Mouse (Mus musculus): Measurements from ENCODE around the gene Tnrc6b. TPM values are rescaled to one million over a fixed set of nuclear protein-coding genes. Genes with fewer than 3 reads are reported as not detected.

Tnrc6b gene
- total and polyA plus RNA-seq, 2 experiments = 7.3 to 18.2 TPM

GRCm38 (mm10) chr15:80787746-80788145 lies 76.6 kb downstream of the Tnrc6b start:
- no peak overlapping the region for H3K4me3 ChIP-seq (ENCODE audit: insufficient read depth, low read depth, low read length)
- DNase-seq (ENCODE audit: extremely low read depth, low read depth, low spot score) = no peak
- H3K36me3 ChIP-seq (ENCODE audit: control insufficient read depth, insufficient read depth, low read length) = peaks cover 6% of the 10 kb centered on the region; the same call in 1 of the 2 replicates
- no peak overlapping the region for H3K9ac ChIP-seq (ENCODE audit: low read depth, low read length)
- TF ChIP-seq POLR2A (IDR thresholded peaks at IDR 0.05; ENCODE audit: extremely low read depth, insufficient read depth, low read length) = no peak
- TF ChIP-seq CTCF (IDR thresholded peaks at IDR 0.05; ENCODE audit: low read depth, low read length) = no peak
- H3K27me3 ChIP-seq (ENCODE audit: control insufficient read depth, insufficient read depth, low read length) = no peaks in the 10 kb centered on the region
- H3K27ac ChIP-seq (replicated peaks; ENCODE audit: insufficient read depth, low read depth, low read length) = no peak overlapping the region
- H3K79me2 ChIP-seq (ENCODE audit: control insufficient read depth, insufficient read depth, low read length) = peaks cover 11% of the 10 kb centered on the region
- H3K4me1 ChIP-seq (ENCODE audit: control insufficient read depth, insufficient read depth, low read length) = peaks cover 1% of the 10 kb centered on the region; the same call in 1 of the 2 replicates
- 90% methylated on average over 4 of the region's 4 CpGs for WGBS

GRCm38 (mm10) chr15:80792556-80792955 lies 81.4 kb downstream of the Tnrc6b start:
- no peak overlapping the region for H3K27ac ChIP-seq (replicated peaks; ENCODE audit: insufficient read depth, low read depth, low read length)
- DNase-seq (ENCODE audit: extremely low read depth, low read depth, low spot score) = no peak
- H3K79me2 ChIP-seq (ENCODE audit: control insufficient read depth, insufficient read depth, low read length) = peaks cover 12% of the 10 kb centered on the region
- H3K9ac ChIP-seq (ENCODE audit: low read depth, low read length) = no peak overlapping the region
- peaks cover 3% of the 10 kb centered on the region; the same call in 1 of the 2 replicates for H3K4me1 ChIP-seq (ENCODE audit: control insufficient read depth, insufficient read depth, low read length)
- no peak for TF ChIP-seq CTCF (IDR thresholded peaks at IDR 0.05; ENCODE audit: low read depth, low read length)
- TF ChIP-seq POLR2A (IDR thresholded peaks at IDR 0.05; ENCODE audit: extremely low read depth, insufficient read depth, low read length) = no peak
- H3K27me3 ChIP-seq (ENCODE audit: control insufficient read depth, insufficient read depth, low read length) = no peaks in the 10 kb centered on the region
- 80% methylated on average over 3 of the region's 3 CpGs for WGBS
- H3K36me3 ChIP-seq (ENCODE audit: control insufficient read depth, insufficient read depth, low read length) = peaks cover 3% of the 10 kb centered on the region; the same call in 1 of the 2 replicates
- no peak overlapping the region for H3K4me3 ChIP-seq (ENCODE audit: insufficient read depth, low read depth, low read length)

GRCm38 (mm10) chr15:80795076-80795475 lies 84.0 kb downstream of the Tnrc6b start:
- 43% methylated on average over 1 of the region's 1 CpGs for WGBS
- H3K27ac ChIP-seq (replicated peaks; ENCODE audit: insufficient read depth, low read depth, low read length) = no peak overlapping the region
- H3K4me1 ChIP-seq (ENCODE audit: control insufficient read depth, insufficient read depth, low read length) = peaks cover 6% of the 10 kb centered on the region; the same call in 1 of the 2 replicates
- H3K79me2 ChIP-seq (ENCODE audit: control insufficient read depth, insufficient read depth, low read length) = peaks cover 12% of the 10 kb centered on the region; the same call in 1 of the 2 replicates
- no peak overlapping the region for H3K4me3 ChIP-seq (ENCODE audit: insufficient read depth, low read depth, low read length)
- peak; percentile 63 for DNase-seq (ENCODE audit: extremely low read depth, low read depth, low spot score)
- H3K9ac ChIP-seq (ENCODE audit: low read depth, low read length) = no peak overlapping the region
- H3K27me3 ChIP-seq (ENCODE audit: control insufficient read depth, insufficient read depth, low read length) = no peaks in the 10 kb centered on the region
- TF ChIP-seq POLR2A (IDR thresholded peaks at IDR 0.05; ENCODE audit: extremely low read depth, insufficient read depth, low read length) (no peak), CTCF (IDR thresholded peaks at IDR 0.05; ENCODE audit: low read depth, low read length) (no peak)
- H3K36me3 ChIP-seq (ENCODE audit: control insufficient read depth, insufficient read depth, low read length) = peaks cover 3% of the 10 kb centered on the region; the same call in 1 of the 2 replicates

GRCm38 (mm10) chr15:80797757-80798156 lies 86.6 kb downstream of the Tnrc6b start:
- H3K36me3 ChIP-seq (ENCODE audit: control insufficient read depth, insufficient read depth, low read length) = no peaks in the 10 kb centered on the region
- peak; percentile 53 for DNase-seq (ENCODE audit: extremely low read depth, low read depth, low spot score)
- H3K4me3 ChIP-seq (ENCODE audit: insufficient read depth, low read depth, low read length) = no peak overlapping the region
- WGBS = 7% methylated on average over 6 of the region's 6 CpGs
- no peaks in the 10 kb centered on the region for H3K27me3 ChIP-seq (ENCODE audit: control insufficient read depth, insufficient read depth, low read length)
- peaks cover 11% of the 10 kb centered on the region; the same call in 1 of the 2 replicates for H3K79me2 ChIP-seq (ENCODE audit: control insufficient read depth, insufficient read depth, low read length)
- TF ChIP-seq POLR2A (IDR thresholded peaks at IDR 0.05; ENCODE audit: extremely low read depth, insufficient read depth, low read length) = no peak
- no peak for TF ChIP-seq CTCF (IDR thresholded peaks at IDR 0.05; ENCODE audit: low read depth, low read length)
- H3K9ac ChIP-seq (ENCODE audit: low read depth, low read length) = 0 out of 2 replicates have a peak overlapping the region, but pooled peaks have one; percentile 4
- H3K4me1 ChIP-seq (ENCODE audit: control insufficient read depth, insufficient read depth, low read length) = peaks cover 7% of the 10 kb centered on the region; the same call in 1 of the 2 replicates
- H3K27ac ChIP-seq (replicated peaks; ENCODE audit: insufficient read depth, low read depth, low read length) = 0 out of 2 replicates have a peak overlapping the region, but pooled peaks have one; percentile 1

GRCm38 (mm10) chr15:80798367-80799073 lies 87.4 kb downstream of the Tnrc6b start:
- H3K4me1 ChIP-seq (ENCODE audit: control insufficient read depth, insufficient read depth, low read length) = peaks cover 7% of the 10 kb centered on the region; the same call in 1 of the 2 replicates
- peak overlapping the region; percentile 63 for H3K4me3 ChIP-seq (ENCODE audit: insufficient read depth, low read depth, low read length)
- TF ChIP-seq POLR2A (IDR thresholded peaks at IDR 0.05; ENCODE audit: extremely low read depth, insufficient read depth, low read length) (peak; percentile 35; the same call in 1 of the 2 replicates), CTCF (IDR thresholded peaks at IDR 0.05; ENCODE audit: low read depth, low read length) (no peak)
- under 1% methylated on average over 17 of the region's 17 CpGs for WGBS
- no peaks in the 10 kb centered on the region for H3K27me3 ChIP-seq (ENCODE audit: control insufficient read depth, insufficient read depth, low read length)
- no peak overlapping the region for H3K27ac ChIP-seq (replicated peaks; ENCODE audit: insufficient read depth, low read depth, low read length)
- H3K36me3 ChIP-seq (ENCODE audit: control insufficient read depth, insufficient read depth, low read length) = no peaks in the 10 kb centered on the region
- H3K9ac ChIP-seq (ENCODE audit: low read depth, low read length) = 0 out of 2 replicates have a peak overlapping the region, but pooled peaks have one; percentile 41
- DNase-seq (ENCODE audit: extremely low read depth, low read depth, low spot score) = peak; percentile 97
- peaks cover 12% of the 10 kb centered on the region; the same call in 1 of the 2 replicates for H3K79me2 ChIP-seq (ENCODE audit: control insufficient read depth, insufficient read depth, low read length)
